Mouse (Mus musculus) ES-E14 (cell line): ENCODE data around the gene Eomes.

Experiments used
- CHD2 ChIP-seq: IDR thresholded peaks from 2 replicates; pipeline ENCODE4 v1.6.1; 2014; ENCODE audit warnings: mild to moderate bottlenecking, low read depth, low read length, inconsistent platforms
- HCFC1 ChIP-seq: IDR thresholded peaks from 2 replicates; pipeline ENCODE4 v1.6.1; 2012; ENCODE audit warnings: low read length, inconsistent platforms, borderline replicate concordance; ENCODE audit not compliant: insufficient read depth
- MAFK ChIP-seq: IDR thresholded peaks from 2 replicates; pipeline ENCODE4 v1.6.1; 2014; ENCODE audit warnings: mild to moderate bottlenecking, low read depth, low read length, inconsistent platforms; ENCODE audit not compliant: insufficient read depth
- ZNF384 ChIP-seq: IDR thresholded peaks from 2 replicates; pipeline ENCODE4 v1.6.1; 2012; ENCODE audit warnings: low read depth, low read length, inconsistent platforms

- TF ChIP-seq CHD2 (no peak), ZNF384 (no peak), MAFK (no peak), HCFC1 (0 out of 2 replicates have a peak, but pooled peaks have one; percentile 12)
Observed at GRCm38 (mm10) chr9:118478839-118479507, 961 bp downstream of the Eomes start.
